Mouse (Mus musculus) ovary, postnatal 14 days (tissue): Measurements from ENCODE around the gene Clip2.

ENCODE experiments used
- DNase-seq: peaks from one replicate; pipeline ENCODE4 v3.0.0; 2022; ENCODE audit warnings: low spot score

Clip2 gene

GRCm38 (mm10) chr5:134523728-134524127 is 28.5 kb downstream of the Clip2 start:
- DNase-seq, result no peak

- DNase-seq, result no peak
These were observed 29.7 kb downstream of the Clip2 start for GRCm38 (mm10) chr5:134522524-134522923.

DNA sequence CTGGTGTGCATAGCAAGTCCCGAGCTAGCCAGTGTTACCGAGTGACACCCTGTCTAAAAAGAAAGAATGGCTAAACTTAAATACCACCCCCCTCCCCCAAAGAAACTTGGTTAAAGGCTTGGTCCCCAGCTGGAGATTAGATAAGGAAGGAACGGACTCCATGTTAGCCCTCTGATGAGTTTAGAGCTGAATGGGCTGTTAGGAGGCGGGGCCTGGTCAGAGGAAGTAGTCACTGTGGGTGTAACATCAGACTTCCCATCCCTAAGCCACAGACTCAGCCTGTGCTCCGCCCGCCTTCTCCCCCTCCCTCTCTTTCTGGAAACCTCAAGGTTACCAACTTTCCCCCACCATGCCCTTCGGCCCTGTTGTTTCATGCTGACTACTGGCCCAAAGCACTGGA is 30.4 kb downstream of the Clip2 start:
- no peak for DNase-seq

- DNase-seq, result no peak
These were observed 31.1 kb downstream of the Clip2 start for GRCm38 (mm10) chr5:134521131-134521530.

DNA sequence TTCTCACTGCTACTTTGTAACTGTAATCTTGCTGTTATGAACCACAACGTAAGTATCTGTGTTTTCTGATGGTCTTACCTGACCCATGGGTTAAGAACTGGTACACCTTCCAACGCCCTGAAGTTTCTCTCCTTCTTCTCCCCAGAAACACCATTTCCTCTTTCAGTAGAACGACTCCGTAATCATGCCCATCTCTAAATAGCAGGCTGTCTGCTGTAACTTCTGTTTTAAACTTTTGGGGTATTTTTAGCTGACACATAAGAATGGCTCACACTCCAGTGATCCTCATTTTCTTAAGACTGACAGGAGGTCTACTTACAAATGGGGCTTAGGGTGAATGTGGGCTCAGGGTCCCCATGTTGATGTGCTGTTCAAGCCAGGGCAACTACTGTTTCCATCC is 32.1 kb downstream of the Clip2 start:
- DNase-seq, result no peak

GRCm38 (mm10) chr5:134519471-134519870 is 32.8 kb downstream of the Clip2 start:
- DNase-seq, result no peak

DNA sequence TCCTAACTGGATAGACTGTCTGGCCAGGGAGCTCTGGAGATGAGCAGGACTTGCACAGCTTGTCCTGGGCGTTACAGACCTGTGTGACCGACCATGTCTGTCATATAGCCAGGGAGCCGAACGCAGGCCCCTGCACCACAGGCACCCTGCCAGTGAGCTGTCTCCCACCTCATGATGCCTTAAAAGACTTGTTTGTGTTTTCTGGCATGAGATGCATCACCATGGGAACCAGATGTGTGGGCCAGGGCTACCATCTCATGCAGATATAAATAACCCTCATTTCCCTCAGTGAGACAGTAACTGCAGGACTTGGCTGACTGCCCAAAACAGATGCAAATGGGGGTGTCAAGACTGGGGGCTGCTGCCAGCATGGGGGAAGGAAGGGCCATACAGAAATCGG is 40.1 kb downstream of the Clip2 start:
- DNase-seq, result no peak

DNA sequence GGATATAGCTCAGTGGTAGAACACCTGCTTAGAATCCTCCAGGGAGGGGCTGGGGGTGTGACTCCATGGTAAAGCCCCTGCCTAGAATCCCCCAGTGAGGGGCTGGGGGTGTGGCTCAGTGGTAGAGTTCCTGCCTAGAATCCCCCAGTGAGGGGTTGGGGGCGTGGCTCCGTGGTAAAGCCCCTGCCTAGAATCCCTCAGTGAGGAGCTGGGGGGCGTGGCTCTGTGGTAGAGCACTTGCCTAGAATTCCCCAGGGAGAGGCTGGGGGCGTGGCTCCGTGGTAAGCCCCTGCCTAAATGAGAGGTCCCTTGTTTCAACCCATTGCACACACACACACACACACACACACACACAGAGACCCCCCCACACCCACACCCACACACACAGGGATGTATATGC is 42.0 kb downstream of the Clip2 start:
- DNase-seq, result no peak

DNA sequence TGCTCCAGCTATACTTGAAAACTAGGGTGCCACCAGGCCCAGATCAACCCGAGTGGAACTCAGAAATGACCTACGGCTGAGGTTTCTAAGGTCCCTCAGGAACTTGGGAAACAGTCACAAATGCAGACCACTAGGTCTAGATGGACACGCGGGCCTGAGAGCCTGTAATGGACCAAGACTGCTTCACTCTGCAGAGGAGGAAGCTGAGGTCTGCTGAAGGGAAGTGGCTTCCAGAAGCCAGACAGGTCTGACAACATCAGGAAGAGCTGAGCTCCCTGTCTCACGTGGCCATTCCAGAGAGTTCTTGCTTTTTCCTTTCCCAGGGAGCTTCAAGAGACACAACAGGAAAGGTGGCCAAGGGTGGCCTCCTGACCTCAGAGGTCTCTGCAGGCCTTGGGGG is 43.3 kb downstream of the Clip2 start:
- DNase-seq, result no peak

GRCm38 (mm10) chr5:134507859-134508399 is 44.3 kb downstream of the Clip2 start:
- DNase-seq, result no peak

DNA sequence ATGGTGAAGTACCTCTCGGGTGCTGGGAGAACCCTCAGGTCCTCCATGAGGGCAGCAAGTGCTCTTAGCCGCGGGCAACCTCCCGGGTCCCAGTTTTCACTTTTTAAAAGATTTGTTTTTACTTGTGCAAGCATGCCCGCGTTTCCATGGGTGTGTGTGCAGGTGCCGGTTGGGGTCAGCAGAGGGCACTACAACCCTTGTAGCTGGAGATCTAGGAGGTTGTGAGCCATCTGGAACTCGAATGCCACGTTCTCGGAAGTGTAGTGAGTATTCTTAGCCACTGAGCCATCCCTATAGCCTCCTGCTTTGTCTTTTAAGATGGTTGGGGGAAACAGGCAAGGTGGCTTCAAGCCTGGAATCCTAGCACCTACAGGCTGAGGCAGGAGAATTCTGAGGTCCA is 44.9 kb downstream of the Clip2 start:
- DNase-seq, result peak; percentile 57

- no peak for DNase-seq
These were observed 46.4 kb downstream of the Clip2 start for GRCm38 (mm10) chr5:134505810-134506292.

GRCm38 (mm10) chr5:134502591-134502990 is 49.6 kb downstream of the Clip2 start:
- DNase-seq, result no peak

DNA sequence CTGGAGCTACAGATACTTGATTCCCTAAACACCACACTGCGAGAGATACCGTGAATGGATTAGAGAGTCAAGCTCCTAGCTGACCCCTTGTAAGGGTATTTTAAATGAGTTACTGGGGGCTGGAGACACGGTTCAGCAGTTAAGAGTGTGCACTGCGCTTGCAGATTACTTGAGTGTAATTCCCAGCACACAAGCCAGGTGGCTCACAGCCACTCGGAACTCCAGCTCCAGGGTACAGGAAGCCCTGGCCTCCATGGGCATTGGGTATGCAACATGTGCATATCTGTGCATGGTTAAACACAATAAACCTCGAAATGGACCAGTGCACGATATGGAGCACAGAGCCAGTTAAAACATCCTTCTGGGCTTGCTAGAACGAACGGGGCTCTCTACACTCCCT is 50.8 kb downstream of the Clip2 start:
- no peak for DNase-seq

DNA sequence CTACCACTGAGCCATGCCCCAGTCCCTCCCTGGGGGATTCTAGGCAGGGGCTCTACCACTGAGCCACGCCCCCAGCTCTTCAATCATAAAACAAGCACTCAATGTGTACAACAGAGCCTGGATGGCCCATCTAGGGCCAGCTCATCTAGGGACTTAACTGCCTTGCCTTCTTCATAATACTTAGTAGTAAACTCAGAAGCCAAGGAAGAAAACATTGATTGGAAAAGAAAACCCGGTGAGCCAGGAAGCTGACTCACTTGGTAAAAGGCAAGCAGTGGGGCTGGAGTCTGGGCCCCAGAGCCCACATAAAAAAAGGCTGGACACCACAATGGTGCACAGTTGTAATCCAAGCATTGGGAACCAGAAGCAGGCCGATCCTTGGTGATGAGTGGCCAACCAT is 51.6 kb downstream of the Clip2 start:
- DNase-seq, result no peak

GRCm38 (mm10) chr5:134500062-134500461 is 52.2 kb downstream of the Clip2 start:
- DNase-seq, result peak; percentile 46

GRCm38 (mm10) chr5:134497026-134497425 is 55.2 kb downstream of the Clip2 start:
- DNase-seq, result no peak

- no peak for DNase-seq
These were observed 56.4 kb downstream of the Clip2 start for GRCm38 (mm10) chr5:134495796-134496195.

DNA sequence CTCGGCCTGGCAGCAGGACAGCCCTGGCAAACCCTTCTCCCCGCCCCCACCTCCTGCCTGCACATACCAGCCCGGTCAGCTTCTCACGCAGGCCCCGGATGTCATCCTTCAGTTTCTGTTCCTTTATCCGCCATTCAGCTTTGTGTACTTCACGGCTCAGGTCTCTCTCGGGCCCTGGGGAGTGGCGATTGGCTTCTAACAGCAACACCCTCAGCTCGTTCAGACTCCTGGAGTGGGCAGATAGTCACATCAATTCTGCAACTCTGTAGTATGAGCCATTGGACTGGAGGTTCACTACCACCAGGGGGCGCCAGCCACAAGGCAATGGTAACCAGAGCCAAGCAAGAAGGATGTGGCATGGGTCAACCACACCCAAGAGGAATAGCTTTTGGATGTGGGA is 58.1 kb downstream of the Clip2 start:
- peak; percentile 88 for DNase-seq

DNA sequence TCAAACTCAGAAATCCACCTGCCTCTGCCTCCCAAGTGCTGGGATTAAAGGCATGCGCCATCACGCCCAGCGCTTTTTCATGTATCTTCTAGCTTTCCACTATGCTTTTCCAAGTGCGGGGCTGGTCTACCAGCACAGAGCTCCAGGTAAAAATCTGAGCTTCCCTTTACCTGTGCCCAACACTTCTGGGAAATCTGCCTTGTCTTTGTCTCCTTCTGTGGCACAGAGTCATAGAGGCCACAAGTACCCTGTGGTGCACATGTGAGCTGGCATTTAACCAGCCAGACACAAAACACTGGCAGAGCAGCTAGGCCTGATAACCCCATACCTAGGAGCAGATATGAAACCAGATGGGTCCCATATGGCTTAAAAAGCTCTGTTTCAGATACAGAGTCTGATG is 59.3 kb downstream of the Clip2 start:
- DNase-seq, result no peak

- DNase-seq, result peak; percentile 86
These were observed 60.4 kb downstream of the Clip2 start for GRCm38 (mm10) chr5:134491712-134492417.

- no peak for DNase-seq
These were observed 61.0 kb downstream of the Clip2 start for GRCm38 (mm10) chr5:134491206-134491605.

DNA sequence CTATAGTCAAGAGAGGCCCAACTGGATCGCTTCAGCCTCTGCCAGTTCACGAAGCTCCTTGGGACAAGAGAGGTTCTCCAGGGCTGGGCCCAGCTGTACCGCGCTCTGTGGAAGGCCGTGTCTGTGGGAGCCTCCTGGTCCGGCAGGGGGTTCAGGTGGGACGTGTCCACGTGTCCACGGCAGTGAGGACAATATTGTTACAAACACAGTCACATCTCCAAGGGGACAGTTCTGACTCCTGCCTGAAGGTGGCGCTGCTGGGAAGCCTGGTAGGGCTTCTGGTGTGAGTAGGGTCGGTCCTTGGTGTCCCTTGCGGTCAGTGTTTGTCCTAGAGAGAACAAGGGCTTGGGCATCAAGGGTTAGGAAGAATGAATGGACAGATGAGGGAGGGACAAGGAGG is 61.8 kb downstream of the Clip2 start:
- DNase-seq, result peak; percentile 27

DNA sequence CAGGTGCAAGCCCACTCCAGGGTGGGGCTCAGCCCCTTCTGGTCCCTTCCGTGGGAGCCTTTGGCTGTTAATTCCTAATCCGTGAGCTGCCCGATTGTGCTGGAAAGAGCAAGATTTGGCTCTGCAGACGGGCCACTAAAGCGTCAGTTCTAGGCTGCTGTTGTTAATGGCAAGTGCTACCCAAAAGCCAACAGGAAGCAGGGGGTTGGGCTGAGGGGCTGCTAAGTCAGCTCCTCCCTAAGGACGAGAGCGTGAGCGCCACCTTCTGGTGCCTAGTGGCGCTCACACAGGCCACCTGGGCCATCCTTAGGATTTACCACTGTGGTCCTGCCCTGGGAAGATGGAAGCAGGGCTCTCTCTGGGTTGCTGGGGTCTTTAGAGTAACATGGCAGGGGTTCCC is 62.7 kb downstream of the Clip2 start:
- DNase-seq, result no peak
